Mouse (Mus musculus) mesoderm, embryonic 11.5 days (tissue): ENCODE data around the gene Ankrd6.
A peak's percentile ranks its signal among the peaks of the same experiment; 100 is the strongest.
"Not testable (repeated sequence)": the region's sequence is repeated elsewhere in the genome, so short reads cannot be mapped to it uniquely, and the experiment has no call there.

Experiments used
- DNase-seq: peaks from one replicate; pipeline ENCODE4 v3.0.0-alpha.2; 2012; ENCODE audit warnings: low read depth, low spot score

The Ankrd6 gene

GRCm38 (mm10) chr4:32950356-32951034 is at the start of gene Ankrd6:
Ankrd6 (minus strand) TSS chr4:32950841.
- peak; percentile 90 for DNase-seq

GRCm38 (mm10) chr4:32998996-32999395 is 48.4 kb upstream of the Ankrd6 start:
- no peak for DNase-seq

- no peak for DNase-seq
Measured at GRCm38 (mm10) chr4:32997571-32997970, 46.9 kb upstream of the Ankrd6 start.

- no peak for DNase-seq
Measured at GRCm38 (mm10) chr4:32996083-32996482, 45.4 kb upstream of the Ankrd6 start.

- no peak for DNase-seq
Measured at GRCm38 (mm10) chr4:32994168-32994567, 43.5 kb upstream of the Ankrd6 start.

- DNase-seq, result no peak
Measured at GRCm38 (mm10) chr4:32989346-32989745, 38.7 kb upstream of the Ankrd6 start.

GRCm38 (mm10) chr4:32987006-32987405 is 36.4 kb upstream of the Ankrd6 start:
- no peak for DNase-seq

GRCm38 (mm10) chr4:32985684-32986083 is 35.0 kb upstream of the Ankrd6 start:
- peak; percentile 69 for DNase-seq

- DNase-seq, result peak; percentile 68
Measured at GRCm38 (mm10) chr4:32984801-32985675, 34.4 kb upstream of the Ankrd6 start.

- peak; percentile 39 for DNase-seq
Measured at GRCm38 (mm10) chr4:32984242-32984641, 33.6 kb upstream of the Ankrd6 start.

GRCm38 (mm10) chr4:32983176-32984155 is 32.8 kb upstream of the Ankrd6 start:
- DNase-seq, result peak; percentile 72

- peak; percentile 68 for DNase-seq
Measured at GRCm38 (mm10) chr4:32982716-32983175, 32.1 kb upstream of the Ankrd6 start, which contains the start of gene Rragd. Rragd (plus strand) TSS chr4:32983037.

- no peak for DNase-seq
Measured at GRCm38 (mm10) chr4:32982041-32982715, 31.5 kb upstream of the Ankrd6 start.

GRCm38 (mm10) chr4:32981617-32982016 is 31.0 kb upstream of the Ankrd6 start:
- DNase-seq, result no peak

- DNase-seq, result no peak
Measured at GRCm38 (mm10) chr4:32980061-32980460, 29.4 kb upstream of the Ankrd6 start.

GRCm38 (mm10) chr4:32977331-32977730 is 26.7 kb upstream of the Ankrd6 start:
- no peak for DNase-seq

- DNase-seq, result not testable (repeated sequence)
Measured at GRCm38 (mm10) chr4:32964619-32965018, 14.0 kb upstream of the Ankrd6 start.

- no peak for DNase-seq
Measured at GRCm38 (mm10) chr4:32961394-32961793, 10.8 kb upstream of the Ankrd6 start.

GRCm38 (mm10) chr4:32956423-32956822 is 5.8 kb upstream of the Ankrd6 start:
- no peak for DNase-seq

GRCm38 (mm10) chr4:32952681-32953080 is 2.0 kb upstream of the Ankrd6 start:
- peak; percentile 66 for DNase-seq
